Mouse (Mus musculus): ENCODE measurements around the gene Prim1. TPM values are rescaled to one million over a fixed set of nuclear protein-coding genes. Genes with fewer than 3 reads are reported as not detected.
A peak's percentile ranks its signal among the peaks of the same experiment; 100 is the strongest.

The Prim1 gene
- 57.7 and 89.8 TPM in 2 replicates for polyA plus RNA-seq (2011; ENCODE audit: insufficient read depth, insufficient read length, low replicate concordance, missing spikeins)

GRCm38 (mm10) chr10:128015068-128015934 is at the start of gene Prim1:
Gene Prim1, plus strand, starts transcription at chr10:128015168.
- TF ChIP-seq CTCF (IDR thresholded peaks at IDR 0.05; ENCODE audit: control insufficient read depth, insufficient read depth, low read length): no peak
- 0 out of 2 replicates have a peak, but pooled peaks have one; percentile 16 for TF ChIP-seq POLR2A (IDR thresholded peaks at IDR 0.05; ENCODE audit: borderline replicate concordance, control insufficient read depth, low read depth, low read length)
- Histone ChIP-seq H3K4me1 (ENCODE audit: control insufficient read depth, insufficient read depth, low read length) (no peaks in the 10 kb centered on the region), H3K4me3 (replicated peaks; ENCODE audit: control insufficient read depth, low read depth, low read length) (peak within 1 kb of the TSS; percentile 94), H3K27ac (ENCODE audit: control insufficient read depth, insufficient read depth, low read depth, low read length, poor library complexity) (peak within 1 kb of the TSS; percentile 5; the same call in 1 of the 2 replicates)
- WGBS: 2% methylated on average over 31 of the region's 31 CpGs

GRCm38 (mm10) chr10:127966506-127966905 is 48.5 kb upstream of the Prim1 start:
- TF ChIP-seq CTCF (IDR thresholded peaks at IDR 0.05; ENCODE audit: control insufficient read depth, insufficient read depth, low read length) (no peak), POLR2A (IDR thresholded peaks at IDR 0.05; ENCODE audit: borderline replicate concordance, control insufficient read depth, low read depth, low read length) (no peak)
- Histone ChIP-seq H3K4me1 (ENCODE audit: control insufficient read depth, insufficient read depth, low read length) (no peaks in the 10 kb centered on the region), H3K4me3 (replicated peaks; ENCODE audit: control insufficient read depth, low read depth, low read length) (no peak overlapping the region), H3K27ac (ENCODE audit: control insufficient read depth, insufficient read depth, low read depth, low read length, poor library complexity) (no peak overlapping the region)
- WGBS: 78% methylated on average over 6 of the region's 6 CpGs

- H3K27ac ChIP-seq (ENCODE audit: control insufficient read depth, insufficient read depth, low read depth, low read length, poor library complexity): no peak overlapping the region
- WGBS: 59% methylated on average over 4 of the region's 4 CpGs
Measured at GRCm38 (mm10) chr10:127969820-127970219, 45.1 kb upstream of the Prim1 start.

GRCm38 (mm10) chr10:127970359-127970831 is 44.6 kb upstream of the Prim1 start:
- H3K4me1 ChIP-seq (ENCODE audit: control insufficient read depth, insufficient read depth, low read length): no peaks in the 10 kb centered on the region
- TF ChIP-seq POLR2A (IDR thresholded peaks at IDR 0.05; ENCODE audit: borderline replicate concordance, control insufficient read depth, low read depth, low read length) (no peak), CTCF (IDR thresholded peaks at IDR 0.05; ENCODE audit: control insufficient read depth, insufficient read depth, low read length) (no peak)
- no peak overlapping the region for H3K27ac ChIP-seq (ENCODE audit: control insufficient read depth, insufficient read depth, low read depth, low read length, poor library complexity)
- no peak overlapping the region for H3K4me3 ChIP-seq (replicated peaks; ENCODE audit: control insufficient read depth, low read depth, low read length)
- 65% methylated on average over 3 of the region's 3 CpGs for WGBS

More at GRCm38 (mm10) chr10:127969820-127970219, 45.1 kb upstream of the Prim1 start:
- Histone ChIP-seq H3K4me3 (replicated peaks; ENCODE audit: control insufficient read depth, low read depth, low read length) (no peak overlapping the region), H3K4me1 (ENCODE audit: control insufficient read depth, insufficient read depth, low read length) (no peaks in the 10 kb centered on the region)
- TF ChIP-seq POLR2A (IDR thresholded peaks at IDR 0.05; ENCODE audit: borderline replicate concordance, control insufficient read depth, low read depth, low read length) (no peak), CTCF (IDR thresholded peaks at IDR 0.05; ENCODE audit: control insufficient read depth, insufficient read depth, low read length) (no peak)

- no peaks in the 10 kb centered on the region for H3K4me1 ChIP-seq (ENCODE audit: control insufficient read depth, insufficient read depth, low read length)
- H3K4me3 ChIP-seq (replicated peaks; ENCODE audit: control insufficient read depth, low read depth, low read length): no peak overlapping the region
- no peak for TF ChIP-seq POLR2A (IDR thresholded peaks at IDR 0.05; ENCODE audit: borderline replicate concordance, control insufficient read depth, low read depth, low read length)
- no peak for TF ChIP-seq CTCF (IDR thresholded peaks at IDR 0.05; ENCODE audit: control insufficient read depth, insufficient read depth, low read length)
- 50% methylated on average over 3 of the region's 3 CpGs for WGBS
- no peak overlapping the region for H3K27ac ChIP-seq (ENCODE audit: control insufficient read depth, insufficient read depth, low read depth, low read length, poor library complexity)
Measured at GRCm38 (mm10) chr10:127971135-127971534, 43.8 kb upstream of the Prim1 start.

GRCm38 (mm10) chr10:127974062-127974461 is 40.9 kb upstream of the Prim1 start:
- Histone ChIP-seq H3K4me1 (ENCODE audit: control insufficient read depth, insufficient read depth, low read length) (no peaks in the 10 kb centered on the region; the same call in 1 of the 2 replicates), H3K27ac (ENCODE audit: control insufficient read depth, insufficient read depth, low read depth, low read length, poor library complexity) (no peak overlapping the region), H3K4me3 (replicated peaks; ENCODE audit: control insufficient read depth, low read depth, low read length) (no peak overlapping the region)
- TF ChIP-seq POLR2A (IDR thresholded peaks at IDR 0.05; ENCODE audit: borderline replicate concordance, control insufficient read depth, low read depth, low read length): no peak
- TF ChIP-seq CTCF (IDR thresholded peaks at IDR 0.05; ENCODE audit: control insufficient read depth, insufficient read depth, low read length): no peak
- 45% methylated on average over 3 of the region's 3 CpGs for WGBS

GRCm38 (mm10) chr10:127975503-127975902 is 39.5 kb upstream of the Prim1 start:
- H3K27ac ChIP-seq (ENCODE audit: control insufficient read depth, insufficient read depth, low read depth, low read length, poor library complexity): no peak overlapping the region
- H3K4me3 ChIP-seq (replicated peaks; ENCODE audit: control insufficient read depth, low read depth, low read length): no peak overlapping the region
- H3K4me1 ChIP-seq (ENCODE audit: control insufficient read depth, insufficient read depth, low read length): no peaks in the 10 kb centered on the region; the same call in 1 of the 2 replicates
- TF ChIP-seq CTCF (IDR thresholded peaks at IDR 0.05; ENCODE audit: control insufficient read depth, insufficient read depth, low read length): no peak
- TF ChIP-seq POLR2A (IDR thresholded peaks at IDR 0.05; ENCODE audit: borderline replicate concordance, control insufficient read depth, low read depth, low read length): no peak
- WGBS: 42% methylated on average over 1 of the region's 1 CpGs

GRCm38 (mm10) chr10:127984650-127985049 is 30.3 kb upstream of the Prim1 start:
- TF ChIP-seq POLR2A (IDR thresholded peaks at IDR 0.05; ENCODE audit: borderline replicate concordance, control insufficient read depth, low read depth, low read length): no peak
- TF ChIP-seq CTCF (IDR thresholded peaks at IDR 0.05; ENCODE audit: control insufficient read depth, insufficient read depth, low read length): no peak
- H3K4me1 ChIP-seq (ENCODE audit: control insufficient read depth, insufficient read depth, low read length): no peaks in the 10 kb centered on the region
- H3K4me3 ChIP-seq (replicated peaks; ENCODE audit: control insufficient read depth, low read depth, low read length): no peak overlapping the region
- H3K27ac ChIP-seq (ENCODE audit: control insufficient read depth, insufficient read depth, low read depth, low read length, poor library complexity): no peak overlapping the region
- 73% methylated on average over 5 of the region's 5 CpGs for WGBS

All from bone marrow, adult 2 months (tissue).